Mouse (Mus musculus) liver, embryonic 11.5 days (tissue): ENCODE data around the gene Lypd4. TPM values are rescaled to one million over a fixed set of nuclear protein-coding genes. Genes with fewer than 3 reads are reported as not detected.

Experiments used
- ATAC-seq: fragments of 200-750 bp; cut with Nextera tagmentation; replicated peaks from 2 replicates; pipeline ENCODE4 v1.8.0; 2017; ENCODE audit warnings: moderate number of reproducible peaks, mild to moderate bottlenecking, moderate TSS enrichment, moderate library complexity; ENCODE audit not compliant: low FRiP score
- DNase-seq: peaks from one replicate; pipeline ENCODE4 v3.0.0-alpha.2; 2017; ENCODE audit warnings: low spot score
- H3K27ac ChIP-seq: fragments of 300-500 bp; sonication (generic); 2 replicates; pipeline ENCODE4 v1.5.1; 2014; ENCODE audit warnings: mild to moderate bottlenecking, low read depth, low read length, control low read depth
- H3K27me3 ChIP-seq: fragments of 300-500 bp; sonication (generic); replicated peaks from 2 replicates; pipeline ENCODE4 v1.6.1; 2014; ENCODE audit warnings: low read length, mixed read lengths; ENCODE audit not compliant: control insufficient read depth, insufficient read depth
- H3K36me3 ChIP-seq: fragments of 300-500 bp; sonication (generic); 2 replicates; pipeline ENCODE4 v1.6.1; 2014; ENCODE audit warnings: mild to moderate bottlenecking, low read length, moderate library complexity, mixed read lengths; ENCODE audit not compliant: control insufficient read depth, insufficient read depth
- H3K4me1 ChIP-seq: fragments of 300-500 bp; sonication (generic); replicated peaks from 2 replicates; pipeline ENCODE4 v1.6.1; 2014; ENCODE audit warnings: low read length, mixed read lengths; ENCODE audit not compliant: control insufficient read depth, insufficient read depth
- H3K4me2 ChIP-seq: fragments of 300-500 bp; sonication (generic); 2 replicates; pipeline ENCODE4 v1.6.1; 2014; ENCODE audit warnings: mild to moderate bottlenecking, control low read depth, moderate library complexity
- H3K4me3 ChIP-seq: fragments of 300-500 bp; sonication (generic); 2 replicates; pipeline ENCODE4 v1.5.1; 2014; ENCODE audit warnings: low read depth, low read length, control low read depth
- H3K9ac ChIP-seq: fragments of 300-500 bp; sonication (generic); 2 replicates; pipeline ENCODE4 v1.6.1; 2014; ENCODE audit warnings: low read depth, low read length, control low read depth
- H3K9me3 ChIP-seq: fragments of 300-500 bp; sonication (generic); 2 replicates; pipeline ENCODE4 v1.6.1; 2016; ENCODE audit warnings: low read length, inconsistent platforms, mixed read lengths; ENCODE audit not compliant: control insufficient read depth
- WGBS: fragments of 180-500 bp; shearing (Covaris S2); extraction: QIAGEN DNeasy Blood & Tissue Kit; methylation state at CpG from one replicate; pipeline ENCODE4 v1.1.7; 2014; 5-methylcytosine and 5-hydroxymethylcytosine counted together
- polyA plus RNA-seq: library from polyadenylated mRNA; unstranded; fragments of >200 nt; fragmentation: Nextera tagmentation; extraction: Ambion mirVana; gene quantifications from 2 replicates; pipeline ENCODE4 v1.2.1, GENCODE M21; 2014

Gene Lypd4
- polyA plus RNA-seq, 1 experiment from 2014 or later, result not detected

DNA sequence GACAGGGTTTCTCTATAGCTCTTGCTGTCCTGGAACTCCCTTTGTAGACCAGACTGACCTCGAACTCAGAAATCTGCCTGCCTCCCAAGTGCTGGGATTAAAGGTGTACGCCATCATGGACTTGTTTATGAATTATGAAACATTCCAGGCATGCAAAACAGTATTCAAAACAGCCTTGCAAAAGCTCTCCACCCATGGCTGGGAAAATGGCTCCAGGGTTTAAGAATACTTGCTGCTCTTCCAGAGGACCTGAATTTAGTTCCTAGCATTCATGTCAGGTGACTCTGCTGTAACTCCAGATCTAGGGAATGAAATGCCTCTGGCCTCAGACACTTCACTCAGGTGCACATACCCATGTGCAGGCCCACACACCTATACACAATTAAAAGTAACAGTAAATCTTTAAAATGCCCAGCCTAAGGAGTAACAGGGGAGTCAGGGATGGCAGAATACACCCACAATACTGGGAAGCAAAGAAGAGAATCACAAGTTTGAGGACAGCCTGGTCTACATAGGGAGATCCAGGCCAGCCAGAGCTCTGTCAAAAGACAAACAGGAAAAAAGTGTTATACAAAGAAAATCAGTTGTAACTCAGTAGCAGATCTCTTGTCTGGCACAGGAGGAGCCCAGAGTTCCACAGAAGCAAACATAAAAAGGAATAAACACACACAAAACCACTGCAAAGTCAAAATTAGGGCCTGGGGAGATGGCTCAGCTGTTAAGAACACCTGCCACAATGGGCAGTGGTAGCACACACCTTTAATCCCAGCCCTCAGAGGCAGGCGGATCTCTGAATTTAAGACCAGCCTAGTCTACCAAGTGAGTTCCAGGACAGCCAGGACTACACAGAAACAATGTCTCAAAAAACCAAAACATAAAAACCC lies 21.7 kb upstream of the Lypd4 start:
- Histone ChIP-seq H3K27me3 (no peaks in the 10 kb centered on the region), H3K4me2 (no peak overlapping the region), H3K9ac (no peak overlapping the region), H3K4me1 (peaks cover 17% of the 10 kb centered on the region), H3K9me3 (no peaks in the 10 kb centered on the region), H3K27ac (no peak overlapping the region), H3K36me3 (peaks cover 36% of the 10 kb centered on the region), H3K4me3 (no peak overlapping the region)
- ATAC-seq (no peak), DNase-seq (peak; percentile 44)
- 59% methylated on average over 3 of the region's 3 CpGs for WGBS

DNA sequence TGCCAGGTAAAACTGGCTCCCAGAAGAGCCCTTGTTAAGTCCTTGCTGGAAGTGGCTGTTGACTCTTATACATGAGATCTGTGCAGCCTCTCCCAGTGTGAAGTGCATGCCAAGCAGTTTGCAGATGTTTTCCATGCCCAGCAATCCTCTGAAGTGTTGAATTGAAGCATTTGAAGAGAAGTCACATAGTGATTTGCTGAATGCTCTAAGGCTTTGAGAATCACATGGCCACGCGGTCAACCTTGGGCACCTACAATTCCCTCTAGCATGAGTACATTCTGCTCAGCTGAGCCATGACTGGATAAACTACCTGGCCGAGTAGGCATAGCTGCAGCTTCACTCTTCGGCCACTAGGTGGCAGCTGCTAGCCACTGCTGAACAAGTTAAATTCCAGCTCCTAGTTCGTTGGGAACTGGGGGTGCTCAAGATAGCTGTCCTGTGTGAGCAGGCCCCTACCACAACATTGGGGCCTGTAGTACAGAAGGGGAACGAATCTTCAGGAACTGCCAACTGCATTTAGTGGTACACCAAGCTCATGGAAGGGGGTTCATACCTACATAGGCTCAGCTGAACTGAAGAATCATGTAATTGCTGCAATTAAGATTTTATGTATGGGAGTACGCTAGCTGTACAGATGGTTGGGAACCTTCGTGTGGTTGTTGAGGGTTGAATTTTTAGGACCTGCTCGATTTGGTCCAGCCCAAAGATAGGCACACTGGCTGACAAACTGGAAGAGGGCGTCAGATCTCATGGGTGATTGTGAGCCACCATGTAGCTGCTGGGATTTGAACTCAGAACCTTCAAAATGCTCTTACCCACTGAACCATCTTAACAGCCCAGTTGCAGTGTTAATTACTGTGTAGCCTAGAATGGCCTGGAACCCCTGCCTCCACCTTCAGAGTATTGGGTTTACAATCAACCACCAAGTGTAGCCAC lies 20.8 kb upstream of the Lypd4 start:
- no peak overlapping the region for H3K4me3 ChIP-seq
- H3K36me3 ChIP-seq, result peaks cover 46% of the 10 kb centered on the region
- 24% methylated on average over 10 of the region's 10 CpGs for WGBS
- H3K9me3 ChIP-seq, result no peaks in the 10 kb centered on the region
- peaks cover 26% of the 10 kb centered on the region for H3K4me1 ChIP-seq
- no peak overlapping the region for H3K9ac ChIP-seq
- H3K27ac ChIP-seq, result no peak overlapping the region
- no peak overlapping the region for H3K4me2 ChIP-seq
- H3K27me3 ChIP-seq, result no peaks in the 10 kb centered on the region
- DNase-seq, result peak; percentile 72
- ATAC-seq, result peak; percentile 69

- Histone ChIP-seq H3K9me3 (no peaks in the 10 kb centered on the region), H3K4me3 (no peak overlapping the region), H3K9ac (no peak overlapping the region), H3K4me2 (no peak overlapping the region), H3K27ac (no peak overlapping the region), H3K36me3 (peaks cover 49% of the 10 kb centered on the region), H3K4me1 (peaks cover 27% of the 10 kb centered on the region), H3K27me3 (no peaks in the 10 kb centered on the region)
- DNase-seq (peak; percentile 38), ATAC-seq (peak; percentile 14; the same call in 1 of the 2 replicates)
- 86% methylated on average over 6 of the region's 6 CpGs for WGBS
These were observed 19.9 kb upstream of the Lypd4 start for GRCm38 (mm10) chr7:24889431-24890220.

GRCm38 (mm10) chr7:24887096-24887495 lies 17.4 kb upstream of the Lypd4 start:
- H3K9ac ChIP-seq, result peak overlapping the region; percentile 100
- no peaks in the 10 kb centered on the region for H3K9me3 ChIP-seq
- H3K4me1 ChIP-seq, result peaks cover 27% of the 10 kb centered on the region
- WGBS, result 72% methylated on average over 4 of the region's 4 CpGs
- H3K4me3 ChIP-seq, result peak overlapping the region; percentile 100
- no peak for DNase-seq
- no peak for ATAC-seq
- H3K27me3 ChIP-seq, result no peaks in the 10 kb centered on the region
- H3K27ac ChIP-seq, result peak overlapping the region; percentile 95
- peak overlapping the region; percentile 83 for H3K4me2 ChIP-seq
- peaks cover 49% of the 10 kb centered on the region for H3K36me3 ChIP-seq

GRCm38 (mm10) chr7:24886308-24886633 lies 16.5 kb upstream of the Lypd4 start:
- Histone ChIP-seq H3K4me1 (peaks cover 27% of the 10 kb centered on the region), H3K27me3 (no peaks in the 10 kb centered on the region), H3K4me3 (peak overlapping the region; percentile 100), H3K4me2 (peak overlapping the region; percentile 83), H3K36me3 (peaks cover 49% of the 10 kb centered on the region), H3K9me3 (no peaks in the 10 kb centered on the region), H3K9ac (peak overlapping the region; percentile 100), H3K27ac (peak overlapping the region; percentile 95)
- 43% methylated on average over 4 of the region's 4 CpGs for WGBS
- ATAC-seq (no peak), DNase-seq (peak; percentile 46)

DNA sequence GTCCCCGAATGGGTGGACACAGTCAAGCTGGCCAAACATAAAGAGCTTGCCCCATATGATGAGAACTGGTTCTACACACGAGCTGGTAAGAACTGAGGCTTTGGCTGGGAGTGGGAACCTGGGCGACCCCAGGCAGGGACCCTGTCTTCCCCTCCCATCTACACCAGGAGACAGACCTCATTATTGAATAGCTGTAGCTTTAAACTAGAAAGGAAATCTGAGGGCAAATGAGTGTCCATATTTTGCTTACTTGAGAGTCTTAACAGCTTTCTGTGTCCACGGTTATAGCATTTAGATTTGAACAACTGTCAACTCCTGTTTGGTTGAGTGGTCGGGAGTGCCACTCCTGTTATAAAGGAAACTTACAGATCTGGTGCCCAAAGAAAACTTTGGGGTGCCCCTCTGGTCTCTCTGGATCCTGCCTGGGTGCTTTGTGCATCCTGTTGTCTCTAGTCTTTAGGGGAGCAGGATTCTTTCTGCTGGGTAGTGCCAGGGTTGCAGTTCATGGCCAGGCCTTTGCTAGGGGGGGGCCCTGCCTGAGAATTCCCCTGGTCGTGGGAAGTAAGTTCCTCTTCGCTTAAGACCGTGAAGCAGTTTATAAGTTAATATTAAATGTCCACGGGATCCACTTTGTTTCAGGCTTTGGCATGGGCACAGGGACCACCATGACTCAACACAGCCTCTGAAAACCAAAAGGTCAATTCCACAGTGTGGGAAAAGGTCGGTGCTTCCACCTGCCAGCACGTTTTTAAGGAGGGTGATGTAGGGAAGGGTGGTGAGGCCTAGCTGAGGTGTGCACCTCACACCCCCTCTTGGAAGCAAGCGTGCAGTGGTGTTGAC lies 15.9 kb upstream of the Lypd4 start:
- no peak for DNase-seq
- peak overlapping the region; percentile 95 for H3K27ac ChIP-seq
- no peak for ATAC-seq
- H3K36me3 ChIP-seq, result peaks cover 49% of the 10 kb centered on the region
- 25% methylated on average over 12 of the region's 12 CpGs for WGBS
- H3K4me3 ChIP-seq, result peak overlapping the region; percentile 100
- peak overlapping the region; percentile 83 for H3K4me2 ChIP-seq
- H3K9me3 ChIP-seq, result no peaks in the 10 kb centered on the region
- peak overlapping the region; percentile 100 for H3K9ac ChIP-seq
- no peaks in the 10 kb centered on the region for H3K27me3 ChIP-seq
- H3K4me1 ChIP-seq, result peaks cover 27% of the 10 kb centered on the region

DNA sequence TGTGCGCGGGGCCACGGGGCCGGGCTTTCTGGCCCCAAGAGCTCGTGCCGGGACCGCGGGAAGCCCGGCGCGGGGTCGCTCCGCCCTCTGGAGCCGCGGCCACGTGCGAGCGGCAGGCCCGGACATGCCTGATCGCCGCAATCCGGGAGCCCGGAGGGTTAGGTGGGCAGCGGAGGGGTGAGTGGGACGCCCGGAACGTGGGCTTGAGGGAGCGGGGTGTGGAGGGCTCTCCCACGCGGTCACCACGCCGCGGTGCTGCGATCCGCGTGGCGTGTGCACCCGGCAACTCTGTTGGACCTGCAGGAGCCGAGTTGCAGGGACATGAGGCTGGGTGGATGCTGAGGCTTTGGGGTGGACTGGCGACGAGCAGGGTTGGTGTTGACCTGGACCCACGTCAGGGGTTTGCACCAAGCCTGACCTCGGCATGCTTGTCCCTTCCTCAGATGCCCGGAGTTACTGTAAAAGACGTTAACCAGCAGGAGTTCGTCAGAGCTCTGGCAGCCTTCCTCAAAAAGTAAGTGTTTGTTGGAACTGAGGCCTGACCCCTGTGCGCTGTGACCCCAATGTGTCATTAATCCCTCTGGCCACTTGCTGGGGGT lies 15.1 kb upstream of the Lypd4 start:
- H3K4me1 ChIP-seq, result peaks cover 27% of the 10 kb centered on the region
- H3K4me2 ChIP-seq, result peak overlapping the region; percentile 83
- ATAC-seq, result peak; percentile 1; the same call in 1 of the 2 replicates
- no peak for DNase-seq
- peak overlapping the region; percentile 100 for H3K9ac ChIP-seq
- H3K9me3 ChIP-seq, result no peaks in the 10 kb centered on the region
- peaks cover 46% of the 10 kb centered on the region for H3K36me3 ChIP-seq
- H3K27ac ChIP-seq, result peak overlapping the region; percentile 95
- peak overlapping the region; percentile 100 for H3K4me3 ChIP-seq
- under 1% methylated on average over 47 of the region's 47 CpGs for WGBS
- H3K27me3 ChIP-seq, result no peaks in the 10 kb centered on the region
